Mouse (Mus musculus): ENCODE data around the gene Pten.

The Pten gene

GRCm38 (mm10) chr19:32756900-32757725, at the start of gene Pten:
TSS of gene Pten (plus strand) at chr19:32757497.
- peak; percentile 88 to 93 for DNase-seq (ENCODE audit: low spot score in 2 of 2)

- no peak for DNase-seq (ENCODE audit: low spot score in 2 of 2)
Measured at GRCm38 (mm10) chr19:32708996-32709395, 48.3 kb upstream of the Pten start.

DNA sequence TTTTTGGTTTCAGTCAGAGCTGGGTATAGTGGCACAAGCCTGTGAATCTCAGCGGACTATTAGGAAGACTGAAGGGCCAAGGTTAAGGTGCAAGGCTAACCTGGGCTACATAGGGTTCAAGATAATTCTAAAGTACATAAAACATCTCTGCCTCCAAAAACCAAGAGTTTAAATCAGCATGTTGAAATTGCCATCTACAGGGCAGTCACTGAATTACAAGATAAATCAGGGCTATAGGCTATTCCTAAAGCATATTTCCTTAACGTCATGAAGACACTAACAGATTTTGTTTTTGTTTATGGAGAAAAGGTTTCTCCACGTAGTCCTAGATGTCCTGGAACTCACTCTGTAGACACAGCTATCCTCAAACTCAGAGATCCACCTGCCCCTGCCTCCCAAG, 47.0 kb upstream of the Pten start:
- DNase-seq (ENCODE audit: low spot score in 2 of 2): peak in 1 of 2 experiments; percentile 4

DNA sequence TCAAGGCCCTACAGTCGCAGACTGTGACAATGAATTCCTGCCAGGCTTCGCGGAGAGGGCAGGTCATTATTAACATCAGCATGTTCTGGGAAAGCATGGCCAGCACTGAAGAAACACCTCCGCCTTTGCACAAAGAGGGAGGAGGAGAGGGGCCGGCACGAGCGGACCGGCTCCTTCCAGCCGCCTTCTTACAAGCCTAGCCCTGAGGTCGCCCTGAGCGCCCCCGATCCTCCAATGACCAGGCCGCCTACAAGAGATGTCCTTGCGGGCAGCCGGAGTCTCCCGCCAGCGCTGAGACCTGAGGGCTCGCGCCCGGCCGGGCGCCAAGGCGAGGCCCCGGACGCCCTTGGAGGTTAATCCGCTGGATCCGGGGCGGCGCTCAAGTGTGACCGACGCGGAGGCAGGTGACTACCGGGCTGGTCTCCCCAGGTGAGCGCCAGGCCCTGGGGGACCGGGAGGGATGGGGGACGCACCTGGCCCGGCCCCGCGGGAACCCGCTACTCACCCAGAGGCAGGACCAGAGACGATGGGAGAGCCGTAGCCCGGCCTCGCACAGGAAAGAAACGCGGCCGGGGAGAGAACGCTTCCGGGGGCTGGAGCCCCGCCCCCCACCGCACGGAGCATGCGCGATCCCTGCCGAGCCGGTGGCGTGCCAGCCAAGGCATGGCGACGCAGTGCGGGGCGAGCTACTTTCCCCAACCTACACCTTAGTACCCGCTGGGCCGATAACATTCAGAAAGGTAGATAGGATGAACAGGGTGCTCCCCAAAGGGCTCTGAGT, 45.3 kb upstream of the Pten start:
- DNase-seq (ENCODE audit: low spot score in 2 of 2): peak; percentile 89 to 91

DNA sequence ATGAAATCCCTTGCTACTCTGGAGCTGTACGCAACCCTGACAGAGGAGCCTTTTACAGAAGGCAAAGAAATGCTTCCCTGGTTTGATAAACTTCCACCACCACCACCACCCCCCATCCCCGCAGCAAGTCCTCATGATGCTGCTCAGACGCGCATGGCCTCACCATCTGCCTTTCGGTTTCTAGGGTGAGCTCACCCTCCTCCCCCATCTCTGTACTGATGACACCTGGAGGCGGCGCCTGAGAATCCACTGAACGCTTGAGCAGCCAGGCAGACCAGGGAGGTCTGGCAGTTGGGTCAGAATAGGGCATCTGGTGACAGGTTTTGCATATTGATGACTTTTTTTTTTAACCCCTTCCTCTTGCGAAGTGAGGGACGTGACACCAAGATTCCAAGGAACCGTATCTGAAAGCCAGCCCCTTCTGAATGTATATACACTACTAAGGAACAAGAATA, 44.7 kb upstream of the Pten start:
- peak; percentile 86 to 92 for DNase-seq (ENCODE audit: low spot score in 2 of 2)

DNA sequence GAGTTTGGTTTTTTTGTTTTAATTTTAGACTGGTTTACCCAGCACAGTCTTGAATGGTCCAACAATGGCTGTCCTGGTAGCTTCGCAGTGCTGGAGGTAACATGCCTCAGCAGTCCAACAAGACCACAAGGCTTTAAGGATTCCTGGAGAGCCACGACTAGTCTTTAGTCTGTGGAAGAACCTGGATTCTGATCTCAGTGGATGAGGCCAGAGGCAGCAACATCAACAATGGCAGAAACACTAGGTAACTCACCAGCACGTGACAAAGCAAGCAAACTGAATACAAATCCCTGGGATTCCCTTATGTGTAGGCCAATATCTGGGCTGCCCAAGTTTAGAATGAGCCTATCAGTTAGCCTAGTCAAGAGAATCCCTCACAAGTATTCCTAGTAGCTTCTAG, 43.8 kb upstream of the Pten start:
- no peak for DNase-seq (ENCODE audit: low spot score in 2 of 2)

GRCm38 (mm10) chr19:32715201-32715600, 42.1 kb upstream of the Pten start:
- peak; percentile 70 to 74 for DNase-seq (ENCODE audit: low spot score in 2 of 2)

DNA sequence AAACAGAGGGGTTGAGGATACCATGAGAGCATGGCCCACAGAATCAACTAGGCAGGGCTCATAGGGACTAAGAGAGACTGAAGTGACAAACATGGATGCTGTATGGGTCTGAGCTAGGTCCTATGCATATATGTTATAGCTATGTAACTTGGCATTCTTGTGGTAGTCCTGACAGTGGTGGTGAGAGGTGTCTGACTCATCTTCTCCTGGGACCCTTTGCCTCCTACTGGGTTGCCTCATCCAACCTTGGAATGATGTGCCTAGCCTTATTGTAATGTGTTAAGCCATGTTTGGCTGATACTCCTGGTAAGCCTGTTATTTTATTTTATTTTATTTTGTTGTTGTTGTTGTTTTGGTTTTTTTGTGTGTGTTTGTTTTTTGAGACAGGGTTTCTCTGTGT, 41.6 kb upstream of the Pten start:
- DNase-seq (ENCODE audit: low spot score in 2 of 2): no peak

DNA sequence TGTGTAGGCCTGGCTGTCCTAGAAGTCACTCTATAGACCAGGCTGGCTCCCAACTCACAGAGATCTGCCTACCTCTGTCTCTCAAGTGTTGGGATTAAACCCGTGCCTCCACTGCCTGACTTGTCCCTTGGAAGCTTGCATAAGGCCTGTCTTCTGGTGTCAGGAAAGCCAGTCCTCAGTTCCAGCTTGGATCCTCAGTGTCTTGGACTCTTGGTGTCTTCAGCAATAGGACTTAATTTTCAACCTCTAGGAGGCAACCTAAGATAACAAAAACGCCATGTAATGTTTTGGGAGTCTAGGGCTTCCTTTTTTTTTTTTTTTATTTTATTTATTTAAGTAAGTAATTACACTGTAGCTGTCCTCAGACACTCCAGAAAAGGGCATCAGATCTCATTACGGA, 39.7 kb upstream of the Pten start:
- no peak for DNase-seq (ENCODE audit: low spot score in 2 of 2)

DNA sequence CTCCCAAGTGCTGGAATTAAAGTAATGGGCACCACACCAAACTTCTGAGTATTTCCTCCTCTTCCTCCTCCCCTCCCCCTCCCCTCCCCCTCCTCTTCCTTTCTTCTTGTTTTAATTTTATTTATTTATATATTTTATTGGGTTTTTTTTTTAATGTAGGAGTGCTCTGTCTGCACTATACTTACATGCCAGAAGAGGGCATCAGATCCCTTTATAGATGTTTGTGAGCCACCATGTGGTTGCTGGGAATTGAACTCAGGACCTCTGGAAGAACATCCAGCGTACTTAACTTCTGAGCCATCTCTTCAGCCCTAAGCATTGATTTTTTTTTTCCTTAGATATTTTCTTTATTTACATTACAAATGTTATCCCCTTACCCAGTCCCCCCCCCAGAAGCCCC, 37.0 kb upstream of the Pten start:
- DNase-seq (ENCODE audit: low spot score in 2 of 2): no peak

GRCm38 (mm10) chr19:32723817-32724216, 33.5 kb upstream of the Pten start:
- DNase-seq (ENCODE audit: low spot score in 2 of 2): no peak

DNA sequence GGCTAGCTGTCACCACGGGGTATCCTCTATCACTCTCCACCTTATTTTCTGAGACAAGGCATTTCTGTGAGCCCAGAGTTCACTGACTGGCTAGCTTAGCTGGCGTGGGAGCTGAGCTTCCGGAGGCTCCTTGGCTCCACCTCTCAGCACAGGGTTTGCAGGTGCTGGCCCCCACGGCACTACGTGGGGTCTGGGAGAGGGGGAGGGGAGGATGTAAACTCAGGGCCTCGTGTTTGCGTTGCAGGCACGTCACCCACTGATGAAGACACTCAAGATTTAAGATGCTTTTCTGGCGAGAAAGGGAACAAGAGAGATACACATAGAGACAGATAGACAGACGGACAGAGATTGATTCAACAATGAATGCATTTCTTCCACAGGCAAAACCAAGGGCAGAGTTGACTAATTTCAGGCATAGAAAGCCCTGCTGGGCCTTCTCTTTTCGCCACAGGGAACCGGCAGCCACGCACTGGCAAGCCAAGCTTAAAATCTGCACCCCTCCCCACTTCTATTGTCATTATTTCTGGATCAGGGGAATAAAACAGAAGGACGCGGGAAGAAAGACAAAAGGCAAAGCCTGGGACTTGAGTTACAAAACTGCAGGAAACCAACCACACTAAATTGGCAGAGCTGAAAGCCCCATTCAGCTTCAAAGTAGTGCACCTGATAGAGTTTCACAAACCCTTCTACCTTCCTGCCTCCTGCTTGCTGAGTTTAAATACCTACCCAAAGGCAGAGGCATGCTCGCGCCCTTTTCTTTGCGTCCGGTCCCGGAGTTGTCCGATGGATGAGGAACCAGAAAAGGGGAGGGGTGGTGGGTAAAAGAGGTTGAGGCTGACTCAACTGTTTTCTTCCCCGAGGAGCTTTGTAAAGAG, 30.6 kb upstream of the Pten start:
- no peak for DNase-seq (ENCODE audit: low spot score in 2 of 2)

DNA sequence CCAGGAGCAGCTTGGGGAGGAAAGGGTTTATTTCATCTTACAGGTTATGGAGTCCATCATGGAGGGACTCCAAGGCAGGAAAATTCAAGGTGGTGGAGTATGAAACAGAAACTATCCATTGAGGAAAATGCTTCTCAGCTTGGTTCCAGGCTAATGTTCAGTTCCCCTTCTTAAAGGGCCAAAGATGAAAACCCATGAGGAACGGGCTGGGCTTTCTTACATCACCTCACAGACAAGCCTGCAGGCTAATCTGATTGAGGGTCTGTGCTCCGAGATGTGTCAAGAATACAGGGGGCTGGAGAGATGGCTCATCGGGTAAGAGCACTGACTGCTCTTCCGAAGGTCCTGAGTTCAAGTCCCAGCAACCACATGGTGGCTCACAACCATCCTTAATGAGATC, 27.5 kb upstream of the Pten start:
- DNase-seq (ENCODE audit: low spot score in 2 of 2): no peak

- no peak for DNase-seq (ENCODE audit: low spot score in 2 of 2)
Measured at GRCm38 (mm10) chr19:32732922-32733321, 24.4 kb upstream of the Pten start.

- no peak for DNase-seq (ENCODE audit: low spot score in 2 of 2)
Measured at GRCm38 (mm10) chr19:32737844-32738243, 19.5 kb upstream of the Pten start.

DNA sequence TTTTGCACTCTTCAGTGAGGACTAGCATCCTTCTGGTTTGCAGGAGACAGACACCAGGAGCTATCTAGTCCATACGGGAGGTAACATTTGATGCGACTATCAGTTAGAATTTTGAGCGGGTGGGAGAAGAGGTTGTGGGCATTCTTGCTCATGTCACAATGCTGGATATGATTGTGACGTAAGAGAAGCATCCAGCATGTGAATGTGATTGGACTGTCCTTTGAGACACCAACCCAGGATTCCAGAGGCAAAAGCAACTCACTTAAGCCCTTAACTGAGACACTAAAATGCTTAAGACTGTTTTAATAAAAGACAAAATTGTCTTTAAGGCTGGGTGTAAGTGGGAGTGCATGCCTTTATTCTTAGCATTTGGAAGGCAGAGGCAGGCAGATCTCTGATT, 17.6 kb upstream of the Pten start, which contains the start of gene Atad1:
TSS of gene Atad1 (minus strand) at position 101 of the 400 bp plus-strand sequence.
- DNase-seq (ENCODE audit: low spot score in 2 of 2): no peak

DNA sequence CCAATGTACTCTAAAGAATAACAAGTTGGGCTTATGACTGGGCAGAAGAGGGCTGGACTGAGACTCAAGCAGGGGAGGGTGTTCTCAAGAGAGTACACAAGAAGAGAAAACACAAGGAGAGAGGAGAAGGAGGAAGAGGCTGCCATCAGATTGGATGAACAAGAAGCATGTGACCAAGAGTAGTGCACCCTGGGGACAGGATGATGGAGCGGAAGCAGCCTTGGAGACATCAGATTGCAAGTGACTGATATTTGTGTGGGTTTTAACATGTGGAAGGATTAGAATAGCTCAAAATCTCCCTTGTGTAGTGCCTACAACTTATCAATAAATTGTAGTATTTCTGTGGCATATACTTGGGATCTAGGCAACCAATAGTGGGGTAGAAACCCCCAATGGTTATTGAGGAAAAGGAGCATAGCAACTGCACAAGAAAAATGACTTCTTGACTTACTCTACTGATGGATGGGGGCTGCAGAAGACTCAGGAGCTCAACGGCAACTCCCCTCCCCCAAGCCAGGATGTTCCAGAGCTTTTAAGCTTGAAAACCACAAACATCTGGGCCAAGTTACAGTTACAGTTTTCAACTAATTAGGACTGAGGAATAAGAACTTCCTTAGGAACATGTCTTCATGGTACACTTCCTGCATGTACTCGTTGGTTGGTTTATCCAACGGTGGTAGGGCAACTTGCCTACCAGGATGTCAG, 16.5 kb upstream of the Pten start:
- peak in 1 of 2 experiments; percentile 13 for DNase-seq (ENCODE audit: low spot score in 2 of 2)

- DNase-seq (ENCODE audit: low spot score in 2 of 2): peak in 1 of 2 experiments; percentile 32
Measured at GRCm38 (mm10) chr19:32749425-32749824, 7.9 kb upstream of the Pten start.

DNA sequence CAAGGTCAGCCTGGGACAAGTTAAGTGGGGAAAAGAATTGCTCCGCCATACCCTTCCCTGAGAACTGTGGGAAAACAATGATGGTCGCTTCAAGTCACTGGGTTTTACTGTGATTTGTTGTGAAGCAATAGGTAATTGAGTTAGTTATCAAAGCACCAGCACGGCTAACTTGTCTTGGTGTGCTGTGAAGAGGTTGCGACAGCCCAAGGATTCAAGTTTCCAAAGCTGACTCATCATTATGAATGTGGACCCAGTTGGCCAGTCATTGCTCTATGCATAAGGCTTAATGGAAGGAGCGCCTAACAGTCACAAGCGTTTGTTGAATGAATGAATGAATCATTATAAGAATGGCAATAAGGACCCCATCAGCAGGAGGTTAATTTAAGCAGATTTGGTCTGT, 4.9 kb upstream of the Pten start:
- DNase-seq (ENCODE audit: low spot score in 2 of 2): no peak

- no peak for DNase-seq (ENCODE audit: low spot score in 2 of 2)
Measured at GRCm38 (mm10) chr19:32753386-32753785, 3.9 kb upstream of the Pten start.
